Mouse (Mus musculus) heart, embryonic 13.5 days (tissue): ENCODE results near the gene Gm38431. TPM values are rescaled to one million over a fixed set of nuclear protein-coding genes. Genes with fewer than 3 reads are reported as not detected.
A peak's percentile ranks its signal among the peaks of the same experiment; 100 is the strongest.

Experiments
- microRNA counts: library from miRNA; unstranded; fragments of <30 nt; microRNA quantifications from one replicate; lab custom pipeline; 2016
- microRNA-seq: library from miRNA; unstranded; fragments of <30 nt; microRNA quantifications from one replicate; pipeline ENCODE4, GENCODE M21; 2016
- polyA plus RNA-seq: library from polyadenylated mRNA; unstranded; fragments of >200 nt; fragmentation: Nextera tagmentation; extraction: Ambion mirVana; gene quantifications from 2 replicates; pipeline ENCODE4 v1.2.1, GENCODE M21; 2015

Gene Gm38431
- polyA plus RNA-seq, 1 experiment from 2014 or later = 1.7 TPM

MicroRNA genes within 50 kb of the gene (microRNA counts, 519-probe panel; counts per million panel counts)
- 4,094 counts per million, percentile 75 among the panel's probes with 10 or more counts for microRNA mmu-miR-1900 (lab: Ali Mortazavi, UCI)

Small RNAs within 50 kb of the gene (microRNA-seq; reads per million reads assigned to microRNA genes)
- gene Mir1900 (not detected), gene Mir7082 (0.61 reads per million)

Other genes with a start within 250 kb of the Gm38431 start
- 6.5 and 6.9 TPM in 2 replicates for gene A230050P20Rik, start 223.4 kb downstream of the Gm38431 start, polyA plus RNA-seq
- 2.5 and 3.1 TPM in 2 replicates for gene Angptl6, start 212.3 kb downstream of the Gm38431 start, polyA plus RNA-seq
- 40.6 and 41.9 TPM in 2 replicates for gene Ppan, start 203.8 kb downstream of the Gm38431 start, polyA plus RNA-seq
- gene Eif3g, start 193.4 kb downstream of the Gm38431 start, polyA plus RNA-seq = 214 and 249 TPM in 2 replicates
- 58.7 and 59.8 TPM in 2 replicates for gene Dnmt1, start 132.1 kb downstream of the Gm38431 start, polyA plus RNA-seq
- 19.4 and 21.9 TPM in 2 replicates for gene S1pr2, start 115.2 kb downstream of the Gm38431 start, polyA plus RNA-seq
- gene Mrpl4, start 89.3 kb downstream of the Gm38431 start, polyA plus RNA-seq = 124 and 139 TPM in 2 replicates
- 11.6 and 11.9 TPM in 2 replicates for gene Icam1, start 76.0 kb downstream of the Gm38431 start, polyA plus RNA-seq
- 3.1 and 8.3 TPM in 2 replicates for gene Icam4, start 62.6 kb downstream of the Gm38431 start, polyA plus RNA-seq
- gene Icam5, start 59.9 kb downstream of the Gm38431 start, polyA plus RNA-seq = 0.04 and 0.05 TPM in 2 replicates
- 0.51 and 0.87 TPM in 2 replicates for gene Zglp1, start 24.9 kb downstream of the Gm38431 start, polyA plus RNA-seq
- gene Gm49373, start 18.9 kb downstream of the Gm38431 start, polyA plus RNA-seq = 0.36 and 0.55 TPM in 2 replicates
- 51.1 and 53.4 TPM in 2 replicates for gene Fdx1l, start 18.4 kb downstream of the Gm38431 start, polyA plus RNA-seq
- gene Raver1, start within 50 bp of the Gm38431 start, polyA plus RNA-seq = 45.2 and 47.3 TPM in 2 replicates
- gene Tyk2, start 39.2 kb upstream of the Gm38431 start, polyA plus RNA-seq = 13.7 and 14.0 TPM in 2 replicates
- 222 and 230 TPM in 2 replicates for gene Cdc37, start 58.0 kb upstream of the Gm38431 start, polyA plus RNA-seq
- gene Pde4a, start 73.7 kb upstream of the Gm38431 start, polyA plus RNA-seq = 9.5 and 11.3 TPM in 2 replicates
- gene Keap1, start 147.4 kb upstream of the Gm38431 start, polyA plus RNA-seq = 51.1 and 52.7 TPM in 2 replicates
- 0.07 and 0.11 TPM in 2 replicates for gene S1pr5, start 156.4 kb upstream of the Gm38431 start, polyA plus RNA-seq
- 41.6 and 51.4 TPM in 2 replicates for gene Atg4d, start 173.3 kb upstream of the Gm38431 start, polyA plus RNA-seq
- 12.7 and 13.2 TPM in 2 replicates for gene Kri1, start 196.0 kb upstream of the Gm38431 start, polyA plus RNA-seq
- gene Cdkn2d, start 199.4 kb upstream of the Gm38431 start, polyA plus RNA-seq = 80.4 and 101 TPM in 2 replicates
- gene Ap1m2, start 220.3 kb upstream of the Gm38431 start, polyA plus RNA-seq = 1.7 and 2.1 TPM in 2 replicates
- gene Slc44a2, start 228.7 kb upstream of the Gm38431 start, polyA plus RNA-seq = 56.9 and 60.3 TPM in 2 replicates